Mouse (Mus musculus) A20 (cell line): Measurements from ENCODE around the gene Olfr1079.
"Not testable (repeated sequence)": the region's sequence is repeated elsewhere in the genome, so short reads cannot be mapped to it uniquely, and the experiment has no call there.

Experiments
- DNase-seq: peaks from one replicate; pipeline ENCODE4 v3.0.0-alpha.2; 2011; ENCODE audit warnings: low read depth, low spot score

Gene Olfr1079

DNA sequence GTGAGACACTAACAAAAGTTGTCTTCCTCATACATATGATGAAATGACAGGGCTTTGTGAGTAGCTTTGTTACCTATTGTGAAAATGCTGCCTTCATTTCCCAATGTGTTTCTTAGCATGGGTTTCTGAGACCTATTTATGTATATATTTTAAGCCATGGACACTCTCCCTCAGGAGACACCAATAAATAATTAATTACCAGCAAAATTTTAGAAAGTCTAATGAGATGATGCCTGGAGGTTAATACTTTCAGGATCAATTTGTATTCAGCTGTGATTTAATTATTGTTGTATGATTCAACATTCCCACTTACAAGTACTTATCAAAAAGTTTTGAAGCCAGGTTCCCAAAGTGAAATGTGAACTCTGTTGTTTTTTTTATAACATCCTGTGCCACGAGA is at the start of gene Olfr1079:
TSS of gene Olfr1079 (minus strand) at position 101 of the 400 bp plus-strand sequence.
- no peak for DNase-seq

DNA sequence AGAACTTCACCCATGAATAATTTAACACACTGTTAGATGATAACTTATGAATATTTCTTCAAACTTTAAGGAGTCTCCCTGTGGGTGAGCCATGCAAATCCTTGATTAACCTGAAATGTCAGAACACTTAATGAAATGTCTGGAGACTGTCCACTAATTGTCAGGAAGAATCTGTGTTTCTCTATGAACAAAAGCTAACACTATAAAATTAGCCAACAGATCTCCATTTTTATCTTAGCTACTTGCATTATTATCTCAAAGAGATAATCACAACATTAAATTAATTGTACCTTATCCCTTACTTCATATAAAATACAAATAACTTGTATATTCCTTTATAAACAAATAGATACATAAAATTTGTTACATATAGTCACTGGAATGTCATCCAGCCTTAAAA is 15.9 kb upstream of the Olfr1079 start, which contains the start of gene Olfr1080:
TSS of gene Olfr1080 (minus strand) at position 101 of the 400 bp plus-strand sequence.
- not testable (repeated sequence) for DNase-seq

DNA sequence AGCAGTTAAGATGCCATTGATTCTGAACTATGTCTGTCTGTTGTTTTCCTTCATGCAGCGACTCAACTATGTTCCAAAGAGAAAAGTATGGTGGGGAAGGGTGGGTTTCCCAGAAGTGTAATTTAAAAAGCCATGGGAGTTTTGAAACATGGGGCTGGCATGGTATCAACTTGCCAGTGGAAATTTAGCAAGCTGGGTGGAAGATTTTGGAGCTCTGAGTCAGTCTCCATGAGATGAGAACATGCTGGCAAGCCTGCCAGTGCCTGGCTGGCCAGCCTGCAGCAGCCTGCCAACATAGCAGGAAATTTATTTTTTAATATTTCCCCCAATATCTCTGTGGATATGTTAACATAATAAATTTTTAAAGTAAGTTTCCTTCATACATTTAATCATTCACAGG is 11.3 kb downstream of the Olfr1079 start:
- DNase-seq = no peak

DNA sequence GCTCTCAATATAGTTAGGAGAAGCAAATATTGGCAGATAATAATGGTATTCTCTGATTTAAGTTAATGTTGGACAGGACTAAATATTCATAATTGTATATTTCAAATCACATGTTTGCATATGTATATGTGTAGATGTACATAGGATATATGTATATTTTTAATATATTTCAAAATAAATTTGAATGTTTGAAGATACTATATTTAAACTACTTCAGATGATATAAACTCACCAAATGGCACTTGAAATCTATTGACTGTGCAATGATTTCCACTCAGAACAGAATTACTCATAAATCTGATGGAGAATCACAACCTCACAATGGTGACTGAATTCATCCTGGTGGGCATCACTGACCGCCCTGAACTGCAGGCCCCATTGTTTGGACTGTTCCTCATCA is 34.1 kb downstream of the Olfr1079 start, which contains the start of gene Olfr1076:
TSS of gene Olfr1076 (plus strand) at position 301 of the 400 bp plus-strand sequence.
- DNase-seq = no peak

DNA sequence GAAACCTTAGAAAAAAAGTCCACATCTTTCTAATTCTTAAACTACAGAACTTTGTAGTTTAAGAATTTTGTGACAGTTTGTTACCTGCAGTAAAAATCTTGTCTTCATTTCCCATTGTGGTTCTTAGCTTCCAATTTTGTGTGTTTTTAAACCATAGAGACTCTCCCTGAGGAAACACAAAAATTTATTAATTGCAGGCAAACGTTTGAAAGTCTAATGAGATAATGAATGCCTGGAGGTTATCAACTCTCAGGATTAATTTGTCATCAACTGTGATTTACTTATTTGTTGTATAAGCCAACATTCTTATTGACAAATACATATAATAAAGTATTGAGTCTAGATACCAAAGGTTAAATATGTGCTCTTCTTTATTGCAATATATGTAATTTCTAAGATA is 55.0 kb downstream of the Olfr1079 start, which contains the start of gene Olfr228:
TSS of gene Olfr228 (minus strand) at position 101 of the 400 bp plus-strand sequence.
- no peak for DNase-seq
